Mouse (Mus musculus) hindbrain, embryonic 15.5 days (tissue): ENCODE measurements around the gene Dph3. TPM values are rescaled to one million over a fixed set of nuclear protein-coding genes. Genes with fewer than 3 reads are reported as not detected.

Experiments
- ATAC-seq: fragments of 200-750 bp; cut with Nextera tagmentation; 2 replicates; pipeline ENCODE4 v1.8.0; 2017; ENCODE audit warnings: low read depth, moderate number of reproducible peaks, moderate TSS enrichment; ENCODE audit not compliant: low FRiP score
- H3K27ac ChIP-seq: fragments of 300-500 bp; sonication (generic); replicated peaks from 2 replicates; pipeline ENCODE4 v1.5.1; 2015; ENCODE audit warnings: mild to moderate bottlenecking, inconsistent platforms
- H3K27me3 ChIP-seq: fragments of 300-500 bp; sonication (generic); 2 replicates; pipeline ENCODE4 v1.6.1; 2015; ENCODE audit warnings: control low read depth, inconsistent platforms
- H3K36me3 ChIP-seq: fragments of 300-500 bp; sonication (generic); 2 replicates; pipeline ENCODE4 v1.6.1; 2015; ENCODE audit warnings: control low read depth, inconsistent platforms
- H3K4me1 ChIP-seq: fragments of 300-500 bp; sonication (generic); replicated peaks from 2 replicates; pipeline ENCODE4 v1.6.1; 2015; ENCODE audit warnings: control low read depth, inconsistent platforms
- H3K4me2 ChIP-seq: fragments of 300-500 bp; sonication (generic); 2 replicates; pipeline ENCODE4 v1.6.1; 2015; ENCODE audit warnings: moderate library complexity, mild to moderate bottlenecking, inconsistent platforms
- H3K4me3 ChIP-seq: fragments of 300-500 bp; sonication (generic); 2 replicates; pipeline ENCODE4 v1.5.1; 2015; ENCODE audit warnings: mild to moderate bottlenecking, inconsistent platforms
- H3K9ac ChIP-seq: fragments of 300-500 bp; sonication (generic); 2 replicates; pipeline ENCODE4 v1.6.1; 2015; ENCODE audit warnings: inconsistent platforms
- H3K9me3 ChIP-seq: fragments of 300-500 bp; sonication (generic); 2 replicates; pipeline ENCODE4 v1.6.1; 2016; ENCODE audit warnings: control low read depth, inconsistent platforms
- whole genome bisulfite sequencing: fragments of 180-500 bp; shearing (Covaris S2); methylation state at CpG from one replicate; pipeline ENCODE4 v1.1.7; 2015; 5-methylcytosine and 5-hydroxymethylcytosine counted together
- polyA plus RNA-seq: library from polyadenylated mRNA; unstranded; fragments of >200 nt; fragmentation: Nextera tagmentation; extraction: Ambion mirVana; gene quantifications from 2 replicates; pipeline ENCODE4 v1.2.1, GENCODE M21; 2015

Gene Dph3
- polyA plus RNA-seq, 1 experiment from 2014 or later: 71.2 TPM

- Histone ChIP-seq H3K9ac (no peak overlapping the region), H3K4me2 (no peak overlapping the region), H3K27me3 (no peaks in the 10 kb centered on the region), H3K9me3 (no peaks in the 10 kb centered on the region), H3K27ac (no peak overlapping the region), H3K36me3 (no peaks in the 10 kb centered on the region), H3K4me1 (no peaks in the 10 kb centered on the region), H3K4me3 (no peak overlapping the region)
- 72% methylated on average over 8 of the region's 8 CpGs for WGBS
- no peak for ATAC-seq
Observed at GRCm38 (mm10) chr14:32046357-32046756, 39.2 kb downstream of the Dph3 start.

GRCm38 (mm10) chr14:32042108-32042507, 43.4 kb downstream of the Dph3 start:
- no peaks in the 10 kb centered on the region for H3K27me3 ChIP-seq
- no peak for ATAC-seq
- no peak overlapping the region for H3K27ac ChIP-seq
- H3K9me3 ChIP-seq: no peaks in the 10 kb centered on the region
- H3K36me3 ChIP-seq: no peaks in the 10 kb centered on the region
- no peak overlapping the region for H3K4me2 ChIP-seq
- no peak overlapping the region for H3K9ac ChIP-seq
- WGBS: 79% methylated on average over 5 of the region's 5 CpGs
- no peak overlapping the region for H3K4me3 ChIP-seq
- no peaks in the 10 kb centered on the region for H3K4me1 ChIP-seq

DNA sequence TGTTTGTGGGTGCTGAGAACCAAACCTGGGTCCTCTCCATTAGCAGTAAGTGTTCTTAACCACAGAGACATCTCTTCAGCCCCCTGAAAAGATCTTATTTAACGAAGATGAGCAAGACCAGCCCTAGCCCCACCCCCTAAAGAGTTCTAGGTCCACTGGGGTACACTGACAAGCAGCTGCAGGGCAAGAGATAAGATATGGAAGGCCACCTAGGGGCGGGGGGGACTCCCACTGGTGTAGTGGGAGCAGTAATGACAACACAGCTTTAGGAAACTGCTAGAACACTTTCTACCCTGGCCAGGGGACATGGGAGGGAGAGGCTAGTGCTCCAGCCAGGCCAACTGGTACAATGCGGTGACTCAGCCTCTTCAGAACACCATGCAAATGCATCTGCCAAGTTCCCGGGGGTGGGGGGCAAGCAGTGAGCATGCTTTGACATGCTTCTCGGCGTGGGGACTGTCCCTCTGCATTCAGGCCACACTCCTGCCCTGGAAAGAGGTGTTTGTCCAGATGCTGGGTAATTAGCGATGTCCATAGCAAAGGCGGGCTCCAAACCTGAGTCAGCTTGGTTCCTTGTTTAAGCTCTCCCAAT, 47.8 kb downstream of the Dph3 start:
- H3K36me3 ChIP-seq: no peaks in the 10 kb centered on the region
- no peak overlapping the region for H3K9ac ChIP-seq
- no peaks in the 10 kb centered on the region for H3K9me3 ChIP-seq
- H3K4me2 ChIP-seq: no peak overlapping the region
- ATAC-seq: no peak
- H3K4me1 ChIP-seq: no peaks in the 10 kb centered on the region
- no peak overlapping the region for H3K27ac ChIP-seq
- no peaks in the 10 kb centered on the region for H3K27me3 ChIP-seq
- no peak overlapping the region for H3K4me3 ChIP-seq
- 80% methylated on average over 8 of the region's 8 CpGs for WGBS

- H3K27me3 ChIP-seq: no peaks in the 10 kb centered on the region
- H3K4me2 ChIP-seq: no peak overlapping the region
- H3K4me3 ChIP-seq: no peak overlapping the region
- 76% methylated on average over 5 of the region's 5 CpGs for WGBS
- no peak overlapping the region for H3K27ac ChIP-seq
- H3K9ac ChIP-seq: no peak overlapping the region
- H3K36me3 ChIP-seq: no peaks in the 10 kb centered on the region
- no peaks in the 10 kb centered on the region for H3K9me3 ChIP-seq
- no peak for ATAC-seq
- no peaks in the 10 kb centered on the region for H3K4me1 ChIP-seq
Observed at GRCm38 (mm10) chr14:32036482-32036881, 49.0 kb downstream of the Dph3 start.

DNA sequence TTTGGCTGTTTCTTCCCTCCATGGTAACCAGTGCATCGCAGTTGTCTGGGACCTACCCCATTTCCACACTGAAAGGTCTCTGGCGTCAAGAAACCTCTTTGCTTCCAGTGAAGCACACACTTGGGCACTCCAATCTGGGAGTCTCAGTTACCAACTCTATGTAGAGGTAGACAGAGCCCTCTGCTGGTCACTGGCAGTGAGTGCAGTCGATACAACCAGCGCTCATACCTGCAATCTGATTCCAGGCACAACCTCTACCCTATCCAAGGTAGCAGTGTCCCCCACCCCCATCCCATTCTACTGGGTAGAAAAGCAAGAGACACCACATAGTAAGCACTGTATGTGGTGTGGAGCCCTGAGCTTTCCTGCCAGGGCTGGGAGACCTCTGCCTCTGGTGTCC, 53.0 kb downstream of the Dph3 start:
- Histone ChIP-seq H3K36me3 (no peaks in the 10 kb centered on the region), H3K27me3 (no peaks in the 10 kb centered on the region), H3K4me3 (no peak overlapping the region), H3K9ac (no peak overlapping the region), H3K4me2 (no peak overlapping the region), H3K27ac (no peak overlapping the region), H3K9me3 (no peaks in the 10 kb centered on the region), H3K4me1 (peaks cover 15% of the 10 kb centered on the region)
- WGBS: 7% methylated on average over 4 of the region's 4 CpGs
- peak; percentile 61 for ATAC-seq

Other genes starting within 250 kb of the Dph3 start
- 0.68 and 0.73 TPM in 2 replicates for gene Galnt15, start 56.7 kb downstream of the Dph3 start, polyA plus RNA-seq
- 20.8 and 22.2 TPM in 2 replicates for gene Oxnad1, start 355 bp downstream of the Dph3 start, polyA plus RNA-seq
- gene Msmb, start 56.3 kb upstream of the Dph3 start, polyA plus RNA-seq: not detected in 2 replicates
- 95.6 and 103 TPM in 2 replicates for gene Ncoa4, start 74.1 kb upstream of the Dph3 start, polyA plus RNA-seq
- gene Timm23, start 116.2 kb upstream of the Dph3 start, polyA plus RNA-seq: 225 and 227 TPM in 2 replicates
- 31.0 and 34.6 TPM in 2 replicates for gene Parg, start 116.2 kb upstream of the Dph3 start, polyA plus RNA-seq
- gene Ogdhl, start 236.3 kb upstream of the Dph3 start, polyA plus RNA-seq: 22.8 and 23.7 TPM in 2 replicates